Mouse (Mus musculus): ENCODE data around the gene Dnttip2. TPM values are rescaled to one million over a fixed set of nuclear protein-coding genes. Genes with fewer than 3 reads are reported as not detected.
A peak's percentile ranks its signal among the peaks of the same experiment; 100 is the strongest.

Gene Dnttip2
- polyA plus RNA-seq, 1 experiment from 2014 or later, result 70.1 TPM

MicroRNAs encoded within 50 kb of the gene (microRNA counts, 519-probe panel; counts per million panel counts)
- 470 counts per million, percentile 58 among the panel's probes with 10 or more counts for microRNA mmu-miR-760

Small RNA genes lying within 50 kb of the gene (microRNA-seq; reads per million reads assigned to microRNA genes)
- gene Gm22903 (not detected), gene Mir760 (329 reads per million, percentile 62 among the genes with 10 or more reads in this experiment)

Other genes starting within 250 kb of the Dnttip2 start
- gene Abca4, start 229.9 kb upstream of the Dnttip2 start, polyA plus RNA-seq (2016; fragmentation: Nextera tagmentation; extraction: Ambion mirVana), result 2.6 and 2.7 TPM in 2 replicates
- gene Gclm, start 28.8 kb upstream of the Dnttip2 start, polyA plus RNA-seq (2016; fragmentation: Nextera tagmentation; extraction: Ambion mirVana), result 72.4 and 72.9 TPM in 2 replicates
- gene Bcar3, start 19.7 kb downstream of the Dnttip2 start, polyA plus RNA-seq (2016; fragmentation: Nextera tagmentation; extraction: Ambion mirVana), result 8.1 and 8.8 TPM in 2 replicates